Mouse (Mus musculus) frontal cortex, adult 2 months (tissue): ENCODE data around the gene Popdc2. TPM values are rescaled to one million over a fixed set of nuclear protein-coding genes. Genes with fewer than 3 reads are reported as not detected.

Experiments used
- DNase-seq, 2 experiments: peaks; one replicate each; pipeline ENCODE4 v3.0.0; 2022; ENCODE audit warnings: low spot score in 1 of 2; ENCODE audit errors: extremely low spot score in 1 of 2
- polyA plus RNA-seq: library from polyadenylated mRNA; depleted of rRNA; stranded (reverse); fragments of >200 nt; gene quantifications from 2 replicates; pipeline ENCODE4 v1.2.3, GENCODE M21; 2012

The Popdc2 gene
- polyA plus RNA-seq, 1 experiment = 0.90 TPM

GRCm38 (mm10) chr16:38353642-38354041 is 8.4 kb upstream of the Popdc2 start:
- DNase-seq = no peak

- DNase-seq = no peak
Observed at GRCm38 (mm10) chr16:38354185-38354913, 7.7 kb upstream of the Popdc2 start.

GRCm38 (mm10) chr16:38358256-38358812 is 3.7 kb upstream of the Popdc2 start:
- no peak for DNase-seq

GRCm38 (mm10) chr16:38359241-38359640 is 2.8 kb upstream of the Popdc2 start:
- no peak for DNase-seq

- no peak for DNase-seq
Observed at GRCm38 (mm10) chr16:38359857-38360256, 2.2 kb upstream of the Popdc2 start.

GRCm38 (mm10) chr16:38360317-38360716 is 1.7 kb upstream of the Popdc2 start:
- DNase-seq = no peak

- DNase-seq = no peak
Observed at GRCm38 (mm10) chr16:38362493-38363255, 665 bp downstream of the Popdc2 start.

GRCm38 (mm10) chr16:38363256-38363595 is 1.2 kb downstream of the Popdc2 start:
- DNase-seq = no peak

- DNase-seq = no peak
Observed at GRCm38 (mm10) chr16:38363657-38364056, 1.6 kb downstream of the Popdc2 start.

GRCm38 (mm10) chr16:38365390-38365789 is 3.4 kb downstream of the Popdc2 start:
- peak in 1 of 2 experiments; percentile 40 for DNase-seq

- no peak for DNase-seq
Observed at GRCm38 (mm10) chr16:38366231-38366630, 4.2 kb downstream of the Popdc2 start.

GRCm38 (mm10) chr16:38368336-38368735 is 6.3 kb downstream of the Popdc2 start:
- peak; percentile 86 to 93 for DNase-seq

GRCm38 (mm10) chr16:38369000-38369399 is 7.0 kb downstream of the Popdc2 start:
- no peak for DNase-seq

GRCm38 (mm10) chr16:38369431-38369830 is 7.4 kb downstream of the Popdc2 start:
- no peak for DNase-seq

GRCm38 (mm10) chr16:38369992-38370484 is 8.0 kb downstream of the Popdc2 start:
- DNase-seq = no peak

GRCm38 (mm10) chr16:38370633-38371374 is 8.8 kb downstream of the Popdc2 start:
- no peak for DNase-seq

GRCm38 (mm10) chr16:38371705-38372296 is 9.8 kb downstream of the Popdc2 start:
- no peak for DNase-seq

- DNase-seq = no peak
Observed at GRCm38 (mm10) chr16:38372876-38373275, 10.9 kb downstream of the Popdc2 start.

GRCm38 (mm10) chr16:38373439-38373838 is 11.4 kb downstream of the Popdc2 start:
- no peak for DNase-seq

GRCm38 (mm10) chr16:38373941-38374340 is 11.9 kb downstream of the Popdc2 start:
- no peak for DNase-seq
